Mouse (Mus musculus) cortical plate, adult 2 months (tissue): ENCODE data around the gene Angptl1.

Experiments used
- CTCF ChIP-seq: fragments of 200-500 bp; IDR thresholded peaks from 2 replicates; pipeline ENCODE4 v1.5.1; 2011; ENCODE audit warnings: mild to moderate bottlenecking, control low read depth, low read length; ENCODE audit not compliant: insufficient read depth; ENCODE audit errors: extremely low read depth
- POLR2A ChIP-seq: fragments of 200-500 bp; IDR thresholded peaks from 2 replicates; pipeline ENCODE4 v1.6.1; 2011; ENCODE audit warnings: mild to moderate bottlenecking, low read length, control low read depth; ENCODE audit not compliant: insufficient read depth; ENCODE audit errors: extremely low read depth

- TF ChIP-seq CTCF (no peak), POLR2A (no peak)
These were observed 71.5 kb downstream of the Angptl1 start for GRCm38 (mm10) chr1:156909866-156910265.
